Mouse (Mus musculus): Measurements from ENCODE around the gene Casp7. TPM values are rescaled to one million over a fixed set of nuclear protein-coding genes. Genes with fewer than 3 reads are reported as not detected.
"Not testable (repeated sequence)": the region's sequence is repeated elsewhere in the genome, so short reads cannot be mapped to it uniquely, and the experiment has no call there.

Casp7 gene
- polyA plus RNA-seq, 1 experiment from 2014 or later = 22.5 TPM

DNA sequence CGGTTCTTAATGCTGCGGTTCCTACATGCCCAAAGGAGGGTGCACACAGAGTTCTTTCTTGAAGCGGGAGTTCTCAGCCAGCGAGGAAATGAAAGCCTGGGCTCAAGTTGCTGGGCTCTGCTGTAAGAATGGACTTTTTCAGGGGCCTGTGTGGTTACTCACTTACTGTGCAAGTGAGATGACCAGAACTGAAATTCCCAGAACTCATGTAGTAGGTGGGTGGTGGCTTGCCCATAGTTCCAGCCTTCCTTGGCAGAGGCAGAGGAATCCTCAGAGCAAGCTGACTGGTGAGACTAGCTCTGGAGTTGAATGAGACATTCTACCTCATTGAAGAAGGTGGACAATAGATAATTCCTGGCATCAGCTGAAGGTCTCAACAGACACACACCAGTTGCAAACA lies 8.9 kb downstream of the Casp7 start:
- no peak for ATAC-seq (ENCODE audit: insufficient number of reproducible peaks, low FRiP score, low TSS enrichment, low read depth)
- Histone ChIP-seq H3K27ac (no peak overlapping the region), H3K36me3 (peaks cover 36% of the 10 kb centered on the region), H3K9ac (no peak overlapping the region), H3K27me3 (no peaks in the 10 kb centered on the region), H3K4me3 (no peak overlapping the region), H3K4me2 (no peak overlapping the region), H3K9me3 (no peaks in the 10 kb centered on the region), H3K4me1 (0 out of 2 replicates have a peak, but pooled peaks cover 2% of the 10 kb centered on the region)
- 94% methylated on average over 4 of the region's 4 CpGs for WGBS

- no peak for ATAC-seq (ENCODE audit: insufficient number of reproducible peaks, low FRiP score, low TSS enrichment, low read depth)
- H3K4me1 ChIP-seq = 0 out of 2 replicates have a peak, but pooled peaks cover 2% of the 10 kb centered on the region
- no peaks in the 10 kb centered on the region for H3K27me3 ChIP-seq
- 89% methylated on average over 7 of the region's 7 CpGs for WGBS
- H3K27ac ChIP-seq = no peak overlapping the region
- no peaks in the 10 kb centered on the region for H3K9me3 ChIP-seq
- H3K4me3 ChIP-seq = no peak overlapping the region
- no peak overlapping the region for H3K9ac ChIP-seq
- H3K36me3 ChIP-seq = peaks cover 36% of the 10 kb centered on the region
- no peak overlapping the region for H3K4me2 ChIP-seq
Observed at GRCm38 (mm10) chr19:56406581-56406980, 9.7 kb downstream of the Casp7 start.

GRCm38 (mm10) chr19:56409884-56410283 lies 13.0 kb downstream of the Casp7 start:
- ATAC-seq (ENCODE audit: insufficient number of reproducible peaks, low FRiP score, low TSS enrichment, low read depth) = not testable (repeated sequence)

DNA sequence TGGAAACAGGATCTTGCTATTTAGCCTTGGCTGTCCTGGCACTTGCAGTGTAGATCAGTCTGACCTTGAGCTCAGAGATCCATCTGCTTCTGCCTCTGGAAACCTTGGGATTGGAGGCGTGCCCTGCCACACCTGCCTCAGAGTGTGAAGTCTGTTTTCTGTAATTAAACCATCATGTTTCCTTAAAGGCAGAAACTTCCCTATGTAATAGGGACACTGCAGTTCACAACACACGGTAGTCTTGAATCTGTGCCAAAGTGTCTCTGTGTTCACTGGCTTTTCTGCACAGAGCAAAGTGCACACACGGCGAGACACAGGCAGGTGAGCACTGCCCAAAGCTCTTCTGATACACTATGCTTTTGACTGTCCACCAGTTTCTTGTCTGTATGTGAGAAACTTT lies 21.5 kb downstream of the Casp7 start:
- no peaks in the 10 kb centered on the region for H3K27me3 ChIP-seq
- no peaks in the 10 kb centered on the region for H3K9me3 ChIP-seq
- no peak overlapping the region for H3K4me2 ChIP-seq
- no peak overlapping the region for H3K9ac ChIP-seq
- H3K36me3 ChIP-seq = no peaks in the 10 kb centered on the region
- H3K4me1 ChIP-seq = peaks cover 7% of the 10 kb centered on the region
- 45% methylated on average over 4 of the region's 4 CpGs for WGBS
- no peak for ATAC-seq (ENCODE audit: insufficient number of reproducible peaks, low FRiP score, low TSS enrichment, low read depth)
- H3K27ac ChIP-seq = no peak overlapping the region
- H3K4me3 ChIP-seq = no peak overlapping the region

More at GRCm38 (mm10) chr19:56409884-56410283, 13.0 kb downstream of the Casp7 start:
- not testable (repeated sequence) for H3K4me1 ChIP-seq, H3K9me3 ChIP-seq, H3K27me3 ChIP-seq, H3K4me2 ChIP-seq, H3K27ac ChIP-seq, H3K9ac ChIP-seq, H3K4me3 ChIP-seq
- WGBS = 95% methylated on average over 4 of the region's 4 CpGs
- H3K36me3 ChIP-seq = peaks cover 27% of the 10 kb centered on the region

GRCm38 (mm10) chr19:56419452-56419851 lies 22.5 kb downstream of the Casp7 start:
- no peaks in the 10 kb centered on the region for H3K9me3 ChIP-seq
- no peak overlapping the region for H3K27ac ChIP-seq
- peaks cover 7% of the 10 kb centered on the region for H3K4me1 ChIP-seq
- H3K36me3 ChIP-seq = no peaks in the 10 kb centered on the region
- WGBS = 39% methylated on average over 9 of the region's 9 CpGs
- no peak overlapping the region for H3K9ac ChIP-seq
- no peaks in the 10 kb centered on the region for H3K27me3 ChIP-seq
- H3K4me3 ChIP-seq = no peak overlapping the region
- ATAC-seq (ENCODE audit: insufficient number of reproducible peaks, low FRiP score, low TSS enrichment, low read depth) = no peak
- no peak overlapping the region for H3K4me2 ChIP-seq

DNA sequence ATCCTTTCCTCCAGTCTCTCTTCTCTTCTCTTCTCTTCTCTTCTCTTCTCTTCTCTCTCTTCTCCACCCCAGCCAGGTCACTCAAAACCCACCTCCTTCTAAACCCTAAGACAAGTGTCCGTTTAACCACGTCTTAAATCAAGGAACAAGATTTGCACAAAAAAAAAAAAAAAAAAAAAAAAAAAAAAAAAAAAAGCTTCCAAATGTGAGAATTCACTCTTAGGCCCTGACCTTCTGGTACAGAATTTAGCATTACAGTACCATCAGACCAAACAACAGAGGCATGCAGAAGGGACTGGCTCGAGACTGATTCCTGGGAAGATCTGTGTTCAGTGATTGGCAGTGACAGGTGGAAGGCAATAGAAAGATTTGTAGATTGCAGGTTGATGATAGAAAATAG lies 23.4 kb downstream of the Casp7 start:
- WGBS = 88% methylated on average over 3 of the region's 3 CpGs
- Histone ChIP-seq H3K9ac (no peak overlapping the region), H3K27me3 (no peaks in the 10 kb centered on the region), H3K4me3 (no peak overlapping the region), H3K9me3 (no peaks in the 10 kb centered on the region), H3K4me1 (peaks cover 7% of the 10 kb centered on the region), H3K27ac (no peak overlapping the region), H3K36me3 (no peaks in the 10 kb centered on the region), H3K4me2 (no peak overlapping the region)
- ATAC-seq (ENCODE audit: insufficient number of reproducible peaks, low FRiP score, low TSS enrichment, low read depth) = no peak

- no peak overlapping the region for H3K4me2 ChIP-seq
- WGBS = 25% methylated on average over 14 of the region's 14 CpGs
- H3K27me3 ChIP-seq = no peaks in the 10 kb centered on the region
- no peak overlapping the region for H3K9ac ChIP-seq
- no peaks in the 10 kb centered on the region for H3K36me3 ChIP-seq
- no peak overlapping the region for H3K4me3 ChIP-seq
- H3K4me1 ChIP-seq = peaks cover 10% of the 10 kb centered on the region
- ATAC-seq (ENCODE audit: insufficient number of reproducible peaks, low FRiP score, low TSS enrichment, low read depth) = no peak
- H3K27ac ChIP-seq = peak overlapping the region; percentile 65
- no peaks in the 10 kb centered on the region for H3K9me3 ChIP-seq
Observed at GRCm38 (mm10) chr19:56422476-56423338, 25.8 kb downstream of the Casp7 start.

GRCm38 (mm10) chr19:56423370-56423769 lies 26.4 kb downstream of the Casp7 start:
- H3K27me3 ChIP-seq = no peaks in the 10 kb centered on the region
- H3K9me3 ChIP-seq = no peaks in the 10 kb centered on the region
- H3K4me1 ChIP-seq = peaks cover 10% of the 10 kb centered on the region
- no peaks in the 10 kb centered on the region for H3K36me3 ChIP-seq
- no peak for ATAC-seq (ENCODE audit: insufficient number of reproducible peaks, low FRiP score, low TSS enrichment, low read depth)
- no peak overlapping the region for H3K4me3 ChIP-seq
- no peak overlapping the region for H3K27ac ChIP-seq
- WGBS = 40% methylated on average over 12 of the region's 12 CpGs
- no peak overlapping the region for H3K9ac ChIP-seq
- no peak overlapping the region for H3K4me2 ChIP-seq

- 73% methylated on average over 17 of the region's 17 CpGs for WGBS
- Histone ChIP-seq H3K9ac (no peak overlapping the region), H3K4me1 (peaks cover 10% of the 10 kb centered on the region), H3K27ac (no peak overlapping the region), H3K36me3 (no peaks in the 10 kb centered on the region), H3K4me3 (no peak overlapping the region), H3K27me3 (no peaks in the 10 kb centered on the region), H3K4me2 (no peak overlapping the region), H3K9me3 (no peaks in the 10 kb centered on the region)
- ATAC-seq (ENCODE audit: insufficient number of reproducible peaks, low FRiP score, low TSS enrichment, low read depth) = no peak
Observed at GRCm38 (mm10) chr19:56424606-56425395, 27.9 kb downstream of the Casp7 start.

- WGBS = 67% methylated on average over 9 of the region's 9 CpGs
- H3K27me3 ChIP-seq = no peaks in the 10 kb centered on the region
- H3K9me3 ChIP-seq = no peaks in the 10 kb centered on the region
- no peak overlapping the region for H3K9ac ChIP-seq
- no peak for ATAC-seq (ENCODE audit: insufficient number of reproducible peaks, low FRiP score, low TSS enrichment, low read depth)
- no peak overlapping the region for H3K4me3 ChIP-seq
- H3K4me1 ChIP-seq = peaks cover 10% of the 10 kb centered on the region
- H3K36me3 ChIP-seq = no peaks in the 10 kb centered on the region
- no peak overlapping the region for H3K27ac ChIP-seq
- no peak overlapping the region for H3K4me2 ChIP-seq
Observed at GRCm38 (mm10) chr19:56425492-56425891, 28.6 kb downstream of the Casp7 start.

DNA sequence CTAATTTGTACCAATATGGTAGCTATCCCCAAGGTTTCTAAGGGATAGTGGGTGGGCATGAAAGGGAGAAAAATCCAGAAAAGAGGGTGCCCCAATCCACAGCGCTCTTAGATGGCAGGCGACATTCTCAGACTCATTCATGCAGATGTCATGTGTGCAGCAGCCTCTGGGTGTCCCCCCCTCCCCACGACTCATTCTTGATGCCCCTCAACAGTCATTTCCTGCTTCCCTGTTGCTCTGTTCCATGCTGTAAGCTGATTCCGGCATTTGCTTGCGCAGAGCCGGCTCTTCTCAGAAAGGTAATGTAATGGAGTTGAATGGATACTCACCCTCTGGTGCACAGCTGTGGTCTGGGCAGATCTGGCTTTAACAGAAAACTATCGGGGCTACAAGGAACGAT lies 33.4 kb downstream of the Casp7 start:
- H3K27me3 ChIP-seq = no peaks in the 10 kb centered on the region
- no peak for ATAC-seq (ENCODE audit: insufficient number of reproducible peaks, low FRiP score, low TSS enrichment, low read depth)
- no peaks in the 10 kb centered on the region for H3K9me3 ChIP-seq
- H3K36me3 ChIP-seq = peaks cover 13% of the 10 kb centered on the region; the same call in 1 of the 2 replicates
- no peak overlapping the region for H3K4me2 ChIP-seq
- H3K4me1 ChIP-seq = peaks cover 7% of the 10 kb centered on the region; the same call in 1 of the 2 replicates
- no peak overlapping the region for H3K9ac ChIP-seq
- no peak overlapping the region for H3K4me3 ChIP-seq
- no peak overlapping the region for H3K27ac ChIP-seq
- WGBS = 55% methylated on average over 8 of the region's 8 CpGs

DNA sequence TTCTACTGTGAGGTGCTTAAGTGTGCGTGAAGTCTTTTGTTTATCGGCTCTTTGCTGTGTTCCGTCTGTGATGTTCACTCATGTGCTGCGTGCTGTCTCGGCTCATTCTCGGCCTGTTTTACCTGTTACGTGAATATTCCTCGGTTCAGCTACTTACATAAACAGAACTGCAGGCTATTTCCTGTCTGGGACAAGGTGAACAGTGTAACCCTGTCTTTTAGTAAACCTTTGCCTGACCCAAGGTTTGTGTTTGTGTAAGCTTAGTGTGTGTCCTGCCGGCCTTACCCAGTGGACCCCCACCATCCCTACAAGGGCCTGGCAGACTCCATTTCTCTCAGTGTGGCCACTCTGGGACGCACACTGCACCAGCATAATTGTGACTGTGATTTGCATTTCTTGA lies 35.8 kb downstream of the Casp7 start:
- Histone ChIP-seq H3K4me1 (peaks cover 5% of the 10 kb centered on the region; the same call in 1 of the 2 replicates), H3K27ac (no peak overlapping the region), H3K9ac (no peak overlapping the region), H3K27me3 (no peaks in the 10 kb centered on the region), H3K4me3 (no peak overlapping the region), H3K9me3 (no peaks in the 10 kb centered on the region), H3K36me3 (peaks cover 19% of the 10 kb centered on the region; the same call in 1 of the 2 replicates), H3K4me2 (no peak overlapping the region)
- 68% methylated on average over 10 of the region's 10 CpGs for WGBS
- no peak for ATAC-seq (ENCODE audit: insufficient number of reproducible peaks, low FRiP score, low TSS enrichment, low read depth)
